Mouse (Mus musculus): ENCODE measurements at regions not wholly inside any gene's neighbourhood (a gene's known extent, or its start where the extent isn't known, plus 50 kb on each side); places are given as distances from the start of the nearest gene placed in this dataset.

DNA sequence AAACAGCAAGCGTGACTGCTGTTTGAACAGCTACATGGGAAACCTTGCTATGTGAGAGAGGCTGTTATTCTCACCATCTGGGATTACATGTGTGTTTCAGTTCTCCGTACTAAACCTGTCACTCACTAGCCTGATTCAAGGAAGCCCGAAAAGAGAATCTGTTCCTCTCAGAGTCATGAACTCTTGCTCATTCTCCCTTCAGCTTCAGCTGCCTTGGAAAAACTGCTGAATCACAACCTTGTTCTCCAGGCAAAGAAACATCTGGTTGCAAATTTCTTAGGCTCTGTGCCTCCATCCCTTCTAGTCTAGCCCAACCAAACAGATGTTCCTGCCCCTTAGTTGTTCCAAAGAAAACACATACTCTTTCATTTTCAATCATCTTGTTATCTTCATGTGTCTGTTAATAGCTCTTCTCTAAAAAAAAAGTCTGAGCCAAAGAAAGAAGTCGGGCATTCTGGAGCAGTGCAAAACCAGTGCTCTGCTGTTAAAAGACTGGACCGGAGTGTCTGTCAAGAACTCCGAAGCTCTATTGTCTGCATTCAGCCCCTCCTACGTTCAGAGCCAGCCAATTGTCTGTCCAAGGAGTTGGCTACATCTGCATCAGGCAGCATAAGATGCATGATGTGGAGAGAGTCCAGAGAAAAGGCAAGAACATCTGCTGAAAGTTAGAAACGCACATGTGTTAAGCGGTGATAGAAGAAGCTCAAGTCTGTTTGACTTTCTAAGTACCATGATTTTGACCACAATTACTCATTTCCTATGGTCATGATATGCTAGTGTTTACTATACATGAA is 313.8 kb upstream of the Pkdcc start:
- TF ChIP-seq TAL1 (conservative IDR thresholded peaks at IDR 0.05; ENCODE audit: low read depth, low read length) = no peak
- TF ChIP-seq CTCF (IDR thresholded peaks at IDR 0.05; ENCODE audit: low read depth, low read length) = no peak
